ENCODE assay signal across 2 mouse cellular contexts in the genomic region with DNA sequence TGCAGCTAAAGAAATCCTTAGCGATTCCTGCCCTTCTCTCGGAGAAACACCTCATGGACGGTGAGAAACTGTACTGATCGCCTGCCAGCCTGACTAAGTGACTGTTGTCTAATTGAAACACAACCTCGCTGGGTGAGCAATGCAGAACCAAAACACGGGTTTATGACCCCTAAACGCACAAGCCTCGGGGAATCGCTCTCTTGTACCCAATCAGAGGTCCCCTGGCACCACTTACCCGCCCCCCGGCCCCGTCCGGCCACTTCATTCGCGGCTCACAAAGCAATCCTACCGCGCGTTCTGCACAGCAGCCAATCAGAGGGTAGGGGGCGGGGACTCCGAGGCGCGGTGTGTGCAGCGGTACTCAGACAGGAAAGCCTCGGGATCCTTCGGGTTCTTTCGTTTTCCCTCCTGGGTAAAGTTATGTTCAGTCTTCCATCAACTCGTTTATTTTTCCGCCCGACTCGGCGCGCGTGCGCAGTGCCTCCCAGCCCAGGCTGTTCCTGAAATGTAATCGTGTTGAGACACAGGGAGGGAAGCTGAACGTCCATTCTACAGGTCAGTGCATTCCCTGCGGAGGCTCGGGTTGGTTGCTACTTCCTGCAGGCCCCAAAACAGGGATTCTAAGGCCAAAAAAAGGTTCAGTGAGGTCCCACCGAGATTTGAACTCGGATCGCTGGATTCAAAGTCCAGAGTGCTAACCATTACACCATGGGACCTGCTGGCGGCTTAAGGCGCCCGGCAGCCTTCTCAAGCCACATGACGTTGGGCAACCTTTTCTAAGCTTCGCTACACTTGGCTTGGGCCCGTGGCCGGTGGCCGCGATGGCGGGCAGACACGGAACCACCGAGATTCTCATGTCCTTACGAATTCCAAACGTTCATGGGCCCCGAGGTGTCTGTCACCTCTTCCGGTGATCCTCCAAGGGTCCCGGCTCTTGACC.
TF ChIP-seq lines count a peak whose summit lies in the region.

No protein-coding gene starts in this region.

TF ChIP-seq in C2C12, 6 proteins besides CTCF, POLR2A, EP300 and RAD21:
- TF ChIP-seq CEBPB (IDR thresholded peaks at IDR 0.05; ENCODE audit: low read depth) (peak; percentile 43), FOSL1 (IDR thresholded peaks at IDR 0.05; ENCODE audit: insufficient read depth, low read length, poor library complexity, severe bottlenecking) (no peak), MAX (IDR thresholded peaks at IDR 0.05) (peak; percentile 10), USF1 (IDR thresholded peaks at IDR 0.05; ENCODE audit: low read depth) (no peak), MYOD1 (IDR thresholded peaks at IDR 0.05; ENCODE audit: control insufficient read depth, insufficient read length, low read depth) (no peak), MYOG (IDR thresholded peaks at IDR 0.05; ENCODE audit: control insufficient read depth, extremely low read depth, insufficient read length) (no peak)

TF ChIP-seq in myocyte, 11 proteins besides CTCF, POLR2A, EP300 and RAD21:
- TF ChIP-seq REST (IDR thresholded peaks at IDR 0.05; ENCODE audit: insufficient read depth, insufficient read length) (no peak), USF1 (IDR thresholded peaks at IDR 0.05; ENCODE audit: low read depth) (no peak), SRF (IDR thresholded peaks at IDR 0.05; ENCODE audit: control insufficient read depth, insufficient read length, low read depth) (peak; percentile 3), POLR2AphosphoS2 (IDR thresholded peaks at IDR 0.05; ENCODE audit: insufficient read length, low read depth) (peak; percentile 77), E2F4 (IDR thresholded peaks at IDR 0.05; ENCODE audit: insufficient read depth) (peak; percentile 7)
